Mouse (Mus musculus) gastrocnemius, postnatal 36 days (tissue): ENCODE results near the gene Tmie. TPM values are rescaled to one million over a fixed set of nuclear protein-coding genes. Genes with fewer than 3 reads are reported as not detected.
"Not testable (repeated sequence)": the region's sequence is repeated elsewhere in the genome, so short reads cannot be mapped to it uniquely, and the experiment has no call there.

Source experiments
- DNase-seq, 2 experiments: peaks; one replicate each; pipeline ENCODE4 v3.0.0; 2022
- intact Hi-C: fragments of 180-260 bp; cut with DNase I; formaldehyde crosslinking; loops from one replicate; pipeline ENCODE4 v1.15.1; 2025
- microRNA-seq, 2 experiments: library from miRNA; unstranded; fragments of <30 nt; microRNA quantifications; one replicate each; pipeline ENCODE4 v1.2.0; 2021
- total RNA-seq, 2 experiments: library from RNA; stranded (reverse); gene quantifications; 2 replicates each; pipeline ENCODE4 v1.2.3; 2021

The Tmie gene
- total RNA-seq, 2 experiments from 2014 or later: 0.37 to 0.41 TPM

- no peak for DNase-seq
Observed at GRCm38 (mm10) chr9:110855903-110856302, 24.0 kb downstream of the Tmie start.

GRCm38 (mm10) chr9:110849162-110849561 lies 30.8 kb downstream of the Tmie start:
- no peak for DNase-seq
- intact Hi-C loops: loop anchor here (5.0 kb wide), 1 partner anchor 52 kb away; the partner anchor contains the start of gene Prss42

More at GRCm38 (mm10) chr9:110855903-110856302, 24.0 kb downstream of the Tmie start:
- intact Hi-C loops: loop anchor here (10.0 kb wide), 1 partner anchor 351 kb away; no protein-coding TSS in a partner anchor

GRCm38 (mm10) chr9:110844206-110844605 lies 35.7 kb downstream of the Tmie start, which contains the start of gene Prss46:
Gene Prss46, plus strand, starts transcription at chr9:110844506.
- no peak for DNase-seq
- intact Hi-C loops: no loop called here

DNA sequence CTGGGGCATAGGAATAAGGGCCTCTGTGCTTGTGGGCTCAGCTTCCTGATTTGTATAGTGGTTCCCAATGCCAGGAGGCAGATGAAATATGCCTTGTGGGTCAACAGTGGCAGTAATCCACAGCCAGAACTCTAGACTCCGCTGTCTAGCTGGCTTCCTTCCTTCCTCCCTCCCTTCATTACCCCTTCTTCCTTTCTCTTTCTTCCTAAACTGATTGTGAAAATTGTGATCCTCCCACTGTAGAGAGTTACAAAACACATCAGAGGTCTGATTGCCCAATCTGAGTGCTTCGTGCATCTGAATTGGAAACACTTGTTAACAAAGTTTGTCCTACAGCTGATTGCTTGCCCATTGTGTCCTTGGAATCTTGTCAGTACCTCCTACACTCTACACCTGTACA lies 38.5 kb downstream of the Tmie start:
- intact Hi-C loops: no loop called here
- no peak for DNase-seq

GRCm38 (mm10) chr9:110840905-110841304 lies 39.0 kb downstream of the Tmie start:
- intact Hi-C loops: no loop called here
- no peak for DNase-seq

DNA sequence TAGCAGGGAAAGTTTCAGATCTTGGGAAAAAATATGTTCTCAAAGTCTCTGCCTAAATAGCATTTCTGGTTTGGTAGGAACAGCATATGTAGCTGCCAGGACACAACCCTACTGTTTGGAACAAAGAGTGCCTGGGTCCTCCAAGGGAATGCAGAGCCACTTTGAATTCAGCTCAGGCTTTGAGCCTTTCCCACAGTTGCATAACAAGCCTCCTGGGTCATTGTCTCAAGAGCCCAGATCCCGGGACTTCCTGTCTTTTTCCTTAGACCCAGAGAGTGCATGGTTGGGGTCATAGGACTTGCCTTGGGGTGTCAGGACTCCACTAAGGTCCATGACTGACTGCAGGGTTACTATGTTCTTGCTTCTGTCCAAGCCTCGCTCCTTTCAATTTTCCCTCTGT lies 43.8 kb downstream of the Tmie start:
- intact Hi-C loops: no loop called here
- DNase-seq: no peak

GRCm38 (mm10) chr9:110834961-110835360 lies 45.0 kb downstream of the Tmie start:
- no peak for DNase-seq
- intact Hi-C loops: no loop called here

DNA sequence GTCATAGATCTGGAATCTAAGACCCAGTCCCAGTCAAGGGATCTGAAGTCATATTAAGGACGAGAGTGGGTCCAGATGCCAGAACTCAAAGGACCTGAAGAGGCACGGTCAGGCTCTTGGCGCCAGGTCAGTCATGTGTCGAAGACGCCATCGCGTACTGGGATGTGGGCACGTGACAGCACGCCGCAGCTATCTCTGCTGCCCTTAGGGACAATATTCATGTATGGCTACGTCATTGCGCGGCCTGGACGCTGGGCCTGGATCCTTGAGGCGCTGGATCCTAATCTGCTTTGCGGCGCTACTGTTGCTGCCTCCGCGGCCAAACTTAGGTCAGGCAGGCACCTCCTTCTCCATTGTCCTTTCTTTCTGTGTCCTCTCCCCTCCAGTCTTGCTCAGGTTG lies 45.5 kb downstream of the Tmie start, which contains the start of gene Prss45:
Gene Prss45, plus strand, starts transcription at position 178 of the 400 bp plus-strand sequence.
- no peak for DNase-seq
- intact Hi-C loops: no loop called here

DNA sequence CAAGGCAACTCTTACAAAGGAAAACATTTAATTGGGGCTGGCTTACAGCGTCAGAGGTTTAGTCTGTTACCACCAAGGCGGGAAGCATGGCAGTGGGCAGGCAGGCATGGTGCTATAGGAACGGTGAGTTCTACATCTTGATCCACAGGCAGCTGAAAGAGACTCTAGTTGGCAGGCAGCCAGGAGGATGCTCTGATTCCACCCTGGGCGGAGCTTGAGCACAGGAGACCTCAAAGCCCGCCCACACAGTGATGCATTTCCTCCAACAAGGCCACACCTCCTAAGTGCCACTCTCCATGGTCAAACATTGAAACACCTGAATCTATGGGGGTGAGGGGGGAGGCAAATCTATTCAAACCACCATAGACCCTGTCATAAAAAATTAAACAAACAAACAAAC lies 46.9 kb downstream of the Tmie start:
- no peak for DNase-seq
- intact Hi-C loops: no loop called here

DNA sequence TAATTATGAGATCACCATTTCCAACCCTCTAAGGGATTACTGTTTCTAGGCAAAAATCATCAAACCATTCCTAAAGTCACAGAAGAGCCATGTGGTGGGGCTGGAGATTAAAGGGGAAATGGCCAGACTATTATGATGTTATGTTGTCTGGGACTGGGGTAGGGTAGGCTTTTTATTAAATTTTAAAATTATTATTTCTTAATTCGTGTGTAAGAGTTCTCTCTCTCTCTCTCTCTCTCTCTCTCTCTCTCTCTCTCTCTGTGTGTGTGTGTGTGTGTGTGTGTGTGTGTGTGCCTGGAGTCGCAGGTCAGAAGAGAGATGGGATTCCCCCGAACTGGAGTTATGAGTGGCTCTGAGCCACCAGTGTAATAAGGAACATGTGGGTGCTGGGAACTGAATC lies 53.5 kb downstream of the Tmie start, which contains the start of gene Prss43:
Gene Prss43, plus strand, starts transcription at position 301 of the 400 bp plus-strand sequence.
- intact Hi-C loops: no loop called here
- no peak for DNase-seq

GRCm38 (mm10) chr9:110825832-110826231 lies 54.1 kb downstream of the Tmie start:
- no peak for DNase-seq

GRCm38 (mm10) chr9:110825426-110825825 lies 54.5 kb downstream of the Tmie start:
- intact Hi-C loops: no loop called here
- no peak for DNase-seq

More at GRCm38 (mm10) chr9:110825832-110826231, 54.1 kb downstream of the Tmie start:
- intact Hi-C loops: no loop called here

DNA sequence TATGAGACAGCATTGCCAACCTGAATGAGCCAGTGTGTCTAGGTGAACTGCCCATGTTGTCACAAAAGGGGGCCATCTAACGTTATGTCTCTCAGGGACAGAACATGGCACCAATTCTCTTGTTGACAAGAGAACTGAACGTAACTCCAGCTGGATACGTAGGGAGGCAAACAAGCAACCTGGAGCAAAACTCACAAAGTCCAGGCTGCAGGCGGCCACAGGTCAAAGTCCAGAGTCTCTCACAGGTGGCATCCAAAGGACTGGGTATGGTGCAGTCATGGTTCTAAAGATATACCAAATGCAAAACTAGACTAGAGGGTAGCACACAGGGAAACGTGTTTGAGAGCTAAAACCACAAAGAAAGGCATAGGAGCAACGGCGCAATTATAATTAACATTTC lies 58.5 kb downstream of the Tmie start:
- no peak for DNase-seq
- intact Hi-C loops: no loop called here

- DNase-seq, intact Hi-C loops: not testable (repeated sequence)
Observed at GRCm38 (mm10) chr9:110820546-110820945, 59.4 kb downstream of the Tmie start.

Small RNA genes within 50 kb of the gene (microRNA-seq; reads per million reads assigned to microRNA genes)
- 0 reads per million in 2 experiments for gene Gm24269

Other genes with a start within 250 kb of the Tmie start
- 1 to 10 TPM; 3.3 to 3.6 TPM for gene Nbeal2, start 226.0 kb downstream of the Tmie start, total RNA-seq
- 10 to 100 TPM; 45.1 to 48.1 TPM for gene Ccdc12, start 223.6 kb downstream of the Tmie start, total RNA-seq
- 1,000 to 10,000 TPM in 1 of 2 experiments, 100 to 1,000 TPM in 1; 290 to 1,186 TPM for gene Myl3, start 138.3 kb downstream of the Tmie start, total RNA-seq
- 1 to 10 TPM in 1 of 2 experiments, under 1 TPM in 1; 0.74 to 1.1 TPM for gene Pth1r, start 133.0 kb downstream of the Tmie start, total RNA-seq
- gene Prss42, start 81.9 kb downstream of the Tmie start, total RNA-seq: not detected
- not detected for gene Prss44, start 66.1 kb downstream of the Tmie start, total RNA-seq
- not detected for gene Prss43, start 53.4 kb downstream of the Tmie start, total RNA-seq
- not detected for gene Prss45, start 45.5 kb downstream of the Tmie start, total RNA-seq
- gene Prss46, start 35.6 kb downstream of the Tmie start, total RNA-seq: not detected
- gene Prss50, start 22.1 kb downstream of the Tmie start, total RNA-seq: not detected
- gene Als2cl, start 243 bp downstream of the Tmie start, total RNA-seq: 1 to 10 TPM; 4.6 to 6.6 TPM
- 1 to 10 TPM in 1 of 2 experiments, not detected in 1; 1.2 TPM for gene Fam240a, start 36.7 kb upstream of the Tmie start, total RNA-seq
- not detected for gene Tdgf1, start 66.0 kb upstream of the Tmie start, total RNA-seq
- 10 to 100 TPM; 45.8 to 73.6 TPM for gene Lrrc2, start 71.4 kb upstream of the Tmie start, total RNA-seq
- gene Rtp3, start 110.5 kb upstream of the Tmie start, total RNA-seq: 1 to 10 TPM in 1 of 2 experiments, under 1 TPM in 1; 0.54 to 1.3 TPM
- gene Ltf, start 139.2 kb upstream of the Tmie start, total RNA-seq: not detected
- gene Ccrl2, start 177.4 kb upstream of the Tmie start, total RNA-seq: 1 to 10 TPM; 3.2 to 6.8 TPM
- 10 to 100 TPM; 63.9 to 69.2 TPM for gene Lrrfip2, start 237.5 kb upstream of the Tmie start, total RNA-seq